Mouse (Mus musculus) adrenal gland, postnatal 36 days (tissue): Measurements from ENCODE around the gene Gimd1. TPM values are rescaled to one million over a fixed set of nuclear protein-coding genes. Genes with fewer than 3 reads are reported as not detected.

Source experiments
- total RNA-seq, 2 experiments: library from RNA; stranded (reverse); gene quantifications; 2 replicates each; pipeline ENCODE4 v1.2.3; 2021

The Gimd1 gene
- total RNA-seq, 2 experiments from 2014 or later = not detected

Other genes starting within 250 kb of the Gimd1 start
- 10 to 100 TPM; 23.4 to 23.7 TPM for gene Tbck, start 54.3 kb downstream of the Gimd1 start, total RNA-seq
- gene Aimp1, start 54.5 kb downstream of the Gimd1 start, total RNA-seq = 10 to 100 TPM; 52.4 to 55.6 TPM